Mouse (Mus musculus) intestine, embryonic 14.5 days (tissue): Measurements from ENCODE around the gene Cfb. TPM values are rescaled to one million over a fixed set of nuclear protein-coding genes. Genes with fewer than 3 reads are reported as not detected.

Experiments
- ATAC-seq: fragments of 200-750 bp; cut with Nextera tagmentation; replicated peaks from 2 replicates; pipeline ENCODE4 v1.8.0; 2017; ENCODE audit warnings: low read depth, moderate number of reproducible peaks, moderate TSS enrichment, moderate library complexity; ENCODE audit not compliant: low FRiP score, low TSS enrichment
- DNase-seq: peaks from one replicate; pipeline ENCODE4 v3.0.0-alpha.2; 2018; ENCODE audit warnings: low spot score
- H3K27ac ChIP-seq: fragments of 300-500 bp; sonication (generic); 2 replicates; pipeline ENCODE4 v1.5.1; 2014; ENCODE audit warnings: low read depth, mild to moderate bottlenecking, control low read depth
- H3K27me3 ChIP-seq: fragments of 300-500 bp; sonication (generic); replicated peaks from 2 replicates; pipeline ENCODE4 v1.6.1; 2014; ENCODE audit warnings: low read length, control low read depth; ENCODE audit not compliant: control insufficient read depth, insufficient read depth
- H3K36me3 ChIP-seq: fragments of 300-500 bp; sonication (generic); 2 replicates; pipeline ENCODE4 v1.6.1; 2014; ENCODE audit warnings: low read length, control low read depth; ENCODE audit not compliant: control insufficient read depth, insufficient read depth
- H3K4me1 ChIP-seq: fragments of 300-500 bp; sonication (generic); replicated peaks from 2 replicates; pipeline ENCODE4 v1.6.1; 2014; ENCODE audit warnings: low read length, control low read depth, mixed read lengths; ENCODE audit not compliant: control insufficient read depth, insufficient read depth
- H3K4me2 ChIP-seq: fragments of 300-500 bp; sonication (generic); 2 replicates; pipeline ENCODE4 v1.6.1; 2014; ENCODE audit warnings: low read length
- H3K4me3 ChIP-seq: fragments of 300-500 bp; sonication (generic); 2 replicates; pipeline ENCODE4 v1.5.1; 2014; ENCODE audit warnings: low read depth, low read length, control low read depth, mixed read lengths
- H3K9ac ChIP-seq: fragments of 300-500 bp; sonication (generic); 2 replicates; pipeline ENCODE4 v1.6.1; 2014; ENCODE audit warnings: mild to moderate bottlenecking, low read length
- H3K9me3 ChIP-seq: fragments of 300-500 bp; sonication (generic); 2 replicates; pipeline ENCODE4 v1.6.1; 2016; ENCODE audit warnings: low read length, control low read depth; ENCODE audit not compliant: control insufficient read depth
- WGBS: fragments of 180-500 bp; shearing (Covaris S2); extraction: QIAGEN DNeasy Blood & Tissue Kit; methylation state at CpG from one replicate; pipeline ENCODE4 v1.1.7; 2014; 5-methylcytosine and 5-hydroxymethylcytosine counted together
- polyA plus RNA-seq: library from polyadenylated mRNA; unstranded; fragments of >200 nt; fragmentation: Nextera tagmentation; extraction: Ambion mirVana; gene quantifications from 2 replicates; pipeline ENCODE4 v1.2.1, GENCODE M21; 2014

The Cfb gene
- polyA plus RNA-seq, 1 experiment from 2014 or later: 19.4 TPM

DNA sequence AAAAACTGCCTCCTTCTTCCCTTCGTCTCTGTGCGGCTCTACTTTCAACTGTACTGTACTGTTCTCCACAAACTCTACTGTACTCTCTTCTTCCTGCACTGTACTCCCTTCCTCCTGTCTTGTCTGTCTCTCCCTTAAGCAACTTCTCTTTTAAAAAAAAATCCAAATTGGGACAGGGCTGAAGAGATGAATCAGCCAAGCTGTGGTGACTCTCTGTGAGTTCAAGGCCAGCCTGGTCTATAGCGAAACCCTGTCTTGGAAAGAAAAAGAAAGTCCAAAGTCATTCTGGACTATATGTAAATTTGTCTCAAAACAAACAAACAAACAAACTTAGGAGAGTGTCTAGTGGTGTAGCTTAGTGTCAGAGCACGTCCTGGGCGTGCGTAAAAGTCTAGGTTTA lies 12.0 kb upstream of the Cfb start:
- no peak overlapping the region for H3K4me2 ChIP-seq
- ATAC-seq: no peak
- no peaks in the 10 kb centered on the region for H3K9me3 ChIP-seq
- H3K27me3 ChIP-seq: no peaks in the 10 kb centered on the region
- no peaks in the 10 kb centered on the region for H3K4me1 ChIP-seq
- 85% methylated on average over 6 of the region's 6 CpGs for WGBS
- H3K27ac ChIP-seq: no peak overlapping the region
- H3K36me3 ChIP-seq: no peaks in the 10 kb centered on the region
- no peak for DNase-seq
- H3K4me3 ChIP-seq: no peak overlapping the region
- H3K9ac ChIP-seq: no peak overlapping the region

DNA sequence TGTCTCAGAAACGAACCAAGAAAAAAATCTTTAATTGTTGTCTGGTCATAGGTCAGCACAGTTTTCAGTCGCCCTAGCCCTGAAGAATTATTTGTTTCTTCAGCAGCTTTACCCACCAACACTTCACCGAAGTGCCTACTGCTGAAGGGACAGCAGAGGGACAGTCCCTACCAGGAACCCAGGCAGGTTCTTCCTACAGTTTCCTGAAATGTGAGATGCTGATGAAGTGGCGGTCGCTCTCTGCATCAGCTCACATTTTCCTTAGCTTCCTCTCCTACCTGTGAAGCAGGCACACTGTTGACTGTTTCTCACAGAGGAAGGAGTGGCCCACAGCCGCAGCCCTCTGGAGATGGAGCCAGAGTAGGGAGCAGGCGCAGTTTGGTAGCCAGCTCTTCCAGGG lies 3.7 kb upstream of the Cfb start:
- 55% methylated on average over 7 of the region's 7 CpGs for WGBS
- H3K9me3 ChIP-seq: no peaks in the 10 kb centered on the region
- H3K9ac ChIP-seq: no peak overlapping the region
- H3K27ac ChIP-seq: no peak overlapping the region
- H3K4me2 ChIP-seq: no peak overlapping the region
- no peak for DNase-seq
- H3K36me3 ChIP-seq: no peaks in the 10 kb centered on the region
- no peak for ATAC-seq
- H3K4me3 ChIP-seq: no peak overlapping the region
- H3K27me3 ChIP-seq: no peaks in the 10 kb centered on the region
- peaks cover 5% of the 10 kb centered on the region; the same call in 1 of the 2 replicates for H3K4me1 ChIP-seq

GRCm38 (mm10) chr17:34861704-34862415 lies 458 bp downstream of the Cfb start:
- H3K4me3 ChIP-seq: no peak overlapping the region
- WGBS: 58% methylated on average over 13 of the region's 13 CpGs
- H3K36me3 ChIP-seq: peaks cover 13% of the 10 kb centered on the region; the same call in 1 of the 2 replicates
- H3K27ac ChIP-seq: peak overlapping the region; percentile 47; the same call in 1 of the 2 replicates
- peak overlapping the region; percentile 32 for H3K4me2 ChIP-seq
- no peaks in the 10 kb centered on the region for H3K27me3 ChIP-seq
- ATAC-seq (peak; percentile 50), DNase-seq (peak; percentile 63)
- H3K9ac ChIP-seq: no peak overlapping the region
- H3K4me1 ChIP-seq: peaks cover 5% of the 10 kb centered on the region; the same call in 1 of the 2 replicates
- H3K9me3 ChIP-seq: no peaks in the 10 kb centered on the region

DNA sequence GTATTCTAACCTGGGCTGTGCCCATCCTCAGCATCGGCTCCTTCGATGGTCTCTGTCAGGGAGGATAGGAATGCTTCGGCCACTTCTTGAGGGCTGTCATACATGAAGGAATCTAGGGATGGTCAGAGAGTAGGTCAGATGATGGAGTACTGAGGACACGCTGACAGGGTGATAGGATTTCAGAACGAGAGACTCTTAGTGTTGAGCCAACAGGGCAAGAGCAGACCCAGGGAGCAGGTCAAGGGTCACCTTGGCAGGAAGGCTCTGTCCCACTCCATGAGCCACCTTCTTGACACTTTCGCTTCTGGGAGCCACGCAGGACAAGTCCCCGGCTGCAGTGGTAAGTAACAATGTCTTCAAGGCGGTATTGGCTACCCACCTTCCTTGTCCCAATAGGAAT lies 1.8 kb downstream of the Cfb start:
- Histone ChIP-seq H3K9ac (no peak overlapping the region), H3K27me3 (no peaks in the 10 kb centered on the region), H3K9me3 (no peaks in the 10 kb centered on the region), H3K27ac (no peak overlapping the region), H3K4me1 (peaks cover 5% of the 10 kb centered on the region; the same call in 1 of the 2 replicates), H3K4me2 (no peak overlapping the region), H3K36me3 (peaks cover 26% of the 10 kb centered on the region), H3K4me3 (no peak overlapping the region)
- DNase-seq (no peak), ATAC-seq (no peak)
- 84% methylated on average over 9 of the region's 9 CpGs for WGBS

GRCm38 (mm10) chr17:34858670-34859069 lies 3.6 kb downstream of the Cfb start:
- DNase-seq: no peak
- 81% methylated on average over 4 of the region's 4 CpGs for WGBS
- H3K4me3 ChIP-seq: no peak overlapping the region
- no peak overlapping the region for H3K9ac ChIP-seq
- no peaks in the 10 kb centered on the region for H3K27me3 ChIP-seq
- no peak overlapping the region for H3K4me2 ChIP-seq
- no peak for ATAC-seq
- peaks cover 44% of the 10 kb centered on the region for H3K36me3 ChIP-seq
- H3K4me1 ChIP-seq: peaks cover 5% of the 10 kb centered on the region; the same call in 1 of the 2 replicates
- H3K27ac ChIP-seq: no peak overlapping the region
- H3K9me3 ChIP-seq: no peaks in the 10 kb centered on the region

- no peaks in the 10 kb centered on the region for H3K9me3 ChIP-seq
- DNase-seq: peak; percentile 75
- no peak overlapping the region for H3K9ac ChIP-seq
- peak; percentile 29; the same call in 1 of the 2 replicates for ATAC-seq
- 37% methylated on average over 3 of the region's 3 CpGs for WGBS
- no peak overlapping the region for H3K27ac ChIP-seq
- peaks cover 7% of the 10 kb centered on the region for H3K4me1 ChIP-seq
- H3K4me2 ChIP-seq: no peak overlapping the region
- no peaks in the 10 kb centered on the region for H3K27me3 ChIP-seq
- peaks cover 63% of the 10 kb centered on the region for H3K36me3 ChIP-seq
- no peak overlapping the region for H3K4me3 ChIP-seq
These were observed 6.5 kb downstream of the Cfb start for GRCm38 (mm10) chr17:34855825-34856224.

- H3K27me3 ChIP-seq: no peaks in the 10 kb centered on the region
- DNase-seq (no peak), ATAC-seq (no peak)
- peaks cover 63% of the 10 kb centered on the region for H3K36me3 ChIP-seq
- H3K4me3 ChIP-seq: no peak overlapping the region
- no peak overlapping the region for H3K4me2 ChIP-seq
- no peak overlapping the region for H3K9ac ChIP-seq
- H3K27ac ChIP-seq: no peak overlapping the region
- H3K4me1 ChIP-seq: peaks cover 8% of the 10 kb centered on the region
- H3K9me3 ChIP-seq: no peaks in the 10 kb centered on the region
- WGBS: 74% methylated on average over 3 of the region's 3 CpGs
These were observed 7.6 kb downstream of the Cfb start for GRCm38 (mm10) chr17:34854761-34855160.

DNA sequence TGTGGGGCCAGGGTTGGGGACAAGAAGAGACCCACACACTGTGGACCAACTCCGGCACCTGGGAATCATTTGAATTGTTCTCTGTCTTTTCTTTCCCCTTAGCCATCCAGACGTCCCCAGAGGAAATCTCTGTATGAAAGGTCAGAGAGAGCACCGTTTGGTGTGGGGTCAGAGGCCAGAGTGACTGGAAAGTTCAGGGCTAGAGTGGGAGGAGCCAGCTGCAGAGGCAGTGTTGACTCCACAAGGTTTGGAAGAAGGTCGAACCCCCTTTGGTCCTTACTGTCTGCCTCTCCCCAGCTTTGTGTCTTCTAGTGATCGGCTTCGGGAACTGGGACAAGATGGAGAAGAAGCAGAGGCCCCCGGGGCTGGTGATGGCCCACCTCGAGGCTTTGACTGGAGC lies 8.8 kb downstream of the Cfb start:
- 79% methylated on average over 8 of the region's 8 CpGs for WGBS
- H3K27ac ChIP-seq: no peak overlapping the region
- H3K4me1 ChIP-seq: peaks cover 10% of the 10 kb centered on the region
- H3K9ac ChIP-seq: no peak overlapping the region
- H3K36me3 ChIP-seq: peaks cover 58% of the 10 kb centered on the region
- H3K9me3 ChIP-seq: no peaks in the 10 kb centered on the region
- H3K27me3 ChIP-seq: no peaks in the 10 kb centered on the region
- DNase-seq (no peak), ATAC-seq (no peak)
- H3K4me3 ChIP-seq: no peak overlapping the region
- H3K4me2 ChIP-seq: no peak overlapping the region
